Mouse (Mus musculus) bone marrow, adult 2 months (tissue): ENCODE measurements around the gene Olfr235.

Experiments used
- CTCF ChIP-seq: fragments of 200-500 bp; IDR thresholded peaks from 2 replicates; pipeline ENCODE4 v1.5.1; 2011; ENCODE audit warnings: low read length, control low read depth; ENCODE audit not compliant: control insufficient read depth, insufficient read depth
- POLR2A ChIP-seq: fragments of 200-500 bp; IDR thresholded peaks from 2 replicates; pipeline ENCODE4 v1.6.1; 2011; ENCODE audit warnings: low read depth, mild to moderate bottlenecking, control low read depth, low read length, borderline replicate concordance; ENCODE audit not compliant: control insufficient read depth

DNA sequence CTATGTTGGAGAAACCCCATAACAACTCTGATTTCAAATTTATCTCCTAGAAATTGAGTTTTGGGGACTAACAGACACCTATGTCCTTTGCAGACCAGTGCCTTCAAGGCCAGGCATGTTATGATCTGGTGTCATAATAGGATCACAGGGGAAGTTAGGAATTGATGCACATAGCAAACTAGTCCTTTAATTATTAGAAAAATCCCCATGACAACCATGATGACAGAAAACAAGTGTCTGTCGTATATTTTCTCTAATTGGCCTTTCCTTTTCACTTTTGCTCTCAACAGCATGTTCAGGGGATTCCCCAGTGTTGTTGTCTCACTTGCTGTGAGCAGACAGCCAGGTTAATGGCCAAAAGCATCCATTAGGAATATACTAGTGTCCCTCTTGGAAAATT is at the start of gene Olfr235:
- no peak for TF ChIP-seq CTCF
- TF ChIP-seq POLR2A: no peak
